Mouse (Mus musculus) liver, adult 2 months (tissue): ENCODE results near the gene Inpp5d. TPM values are rescaled to one million over a fixed set of nuclear protein-coding genes. Genes with fewer than 3 reads are reported as not detected.
A peak's percentile ranks its signal among the peaks of the same experiment; 100 is the strongest.

ENCODE experiments used
- DNase-seq: peaks from one replicate; pipeline ENCODE4 v3.0.0-alpha.2; 2011; ENCODE audit warnings: low read depth, low spot score; ENCODE audit errors: extremely low read depth
- H3K27ac ChIP-seq: fragments of 200-500 bp; replicated peaks from 2 replicates; pipeline ENCODE4 v1.5.1; 2012; ENCODE audit warnings: low read depth, mild to moderate bottlenecking, control low read depth, inconsistent platforms, low read length; ENCODE audit not compliant: insufficient read depth
- H3K27me3 ChIP-seq: fragments of 200-500 bp; 2 replicates; pipeline ENCODE4 v1.6.1; 2012; ENCODE audit warnings: mild to moderate bottlenecking, moderate library complexity, low read length, inconsistent platforms; ENCODE audit not compliant: control insufficient read depth, insufficient read depth
- H3K36me3 ChIP-seq: fragments of 200-500 bp; 2 replicates; pipeline ENCODE4 v1.6.1; 2012; ENCODE audit warnings: low read length, inconsistent platforms; ENCODE audit not compliant: control insufficient read depth, insufficient read depth
- H3K4me1 ChIP-seq: fragments of 200-500 bp; 2 replicates; pipeline ENCODE4 v1.6.1; 2011; ENCODE audit warnings: low read length; ENCODE audit not compliant: control insufficient read depth, insufficient read depth
- H3K4me3 ChIP-seq: fragments of 200-500 bp; 2 replicates; pipeline ENCODE4 v1.5.1; 2011; ENCODE audit warnings: low read depth, mild to moderate bottlenecking, control low read depth, low read length, moderate library complexity; ENCODE audit not compliant: insufficient read depth
- H3K79me2 ChIP-seq: fragments of 200-500 bp; 2 replicates; pipeline ENCODE4 v1.6.1; 2012; ENCODE audit warnings: inconsistent platforms, mild to moderate bottlenecking, low read length, moderate library complexity; ENCODE audit not compliant: control insufficient read depth, insufficient read depth
- H3K9ac ChIP-seq: fragments of 200-500 bp; 2 replicates; pipeline ENCODE4 v1.6.1; 2012; ENCODE audit warnings: low read depth, mild to moderate bottlenecking, control low read depth, inconsistent platforms, low read length
- CTCF ChIP-seq: fragments of 200-500 bp; IDR thresholded peaks from 2 replicates; pipeline ENCODE4 v1.5.1; 2011; ENCODE audit warnings: low read depth, low read length, control low read depth
- POLR2A ChIP-seq: fragments of 200-500 bp; IDR thresholded peaks from 2 replicates; pipeline ENCODE4 v1.6.1; 2011; ENCODE audit warnings: low read length, control low read depth; ENCODE audit not compliant: insufficient read depth; ENCODE audit errors: extremely low read depth
- WGBS: fragments of 180-500 bp; shearing (Covaris S2); methylation state at CpG from one replicate; pipeline ENCODE4 v1.1.7; 2018; 5-methylcytosine and 5-hydroxymethylcytosine counted together
- polyA plus RNA-seq: library from polyadenylated mRNA; depleted of rRNA; stranded (reverse); fragments of >200 nt; gene quantifications from 2 replicates; pipeline ENCODE4 v1.2.3, GENCODE M21; 2012; rRNA removed
- total RNA-seq: library from RNA; depleted of rRNA; stranded (reverse); fragments of >200 nt; gene quantifications from 2 replicates; pipeline ENCODE4 v1.2.3, GENCODE M21; 2014; rRNA removed

Inpp5d gene
- total and polyA plus RNA-seq, 2 experiments, result 3.7 to 7.6 TPM

DNA sequence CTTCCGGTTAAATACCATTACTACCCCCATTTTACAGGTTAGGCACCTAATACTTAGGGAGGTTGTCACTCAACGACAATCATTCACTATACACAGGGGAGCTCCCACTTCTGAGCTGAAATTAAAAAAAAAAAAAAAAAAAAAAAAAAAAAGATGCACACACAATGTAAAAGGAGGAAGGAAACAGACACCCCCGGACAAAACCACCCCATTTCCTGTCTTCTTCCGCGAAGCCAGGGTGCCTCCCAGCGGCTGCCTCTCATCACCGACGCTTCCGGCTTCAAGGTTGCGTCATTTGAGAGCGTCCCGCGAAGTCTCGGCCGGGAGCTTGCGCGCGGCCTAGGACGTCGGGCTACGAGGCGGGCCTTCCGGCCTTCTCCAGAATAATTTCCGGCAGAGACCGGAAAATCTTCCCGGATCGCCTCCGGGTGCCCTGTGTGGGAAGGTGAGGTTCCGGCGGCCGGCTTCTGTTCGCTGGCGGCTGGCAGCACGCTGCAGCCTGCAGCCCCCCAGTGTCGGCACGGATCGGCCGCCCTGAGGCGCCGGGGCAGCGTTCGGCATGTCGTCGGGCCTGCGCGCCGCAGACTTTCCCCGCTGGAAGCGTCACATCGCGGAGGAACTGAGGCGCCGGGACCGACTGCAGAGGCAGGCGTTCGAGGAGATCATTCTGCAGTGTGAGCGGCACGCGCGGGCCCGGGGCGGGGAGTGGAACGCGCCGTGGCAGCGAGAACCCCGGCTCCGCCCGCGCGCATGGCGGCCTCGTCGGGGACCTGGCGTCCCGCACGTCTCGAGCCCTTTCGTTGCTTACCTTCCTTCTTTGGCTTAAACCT, 135.7 kb downstream of the Inpp5d start, which contains the start of gene Atg16l1:
Atg16l1 (plus strand) TSS at position 230 of the 830 bp plus-strand sequence.
- Histone ChIP-seq H3K36me3 (peaks cover 21% of the 10 kb centered on the region), H3K79me2 (peaks cover 21% of the 10 kb centered on the region), H3K27me3 (no peaks in the 10 kb centered on the region), H3K4me3 (peak within 1 kb of the TSS; percentile 97), H3K9ac (peak within 1 kb of the TSS; percentile 99), H3K27ac (peak within 1 kb of the TSS; percentile 80), H3K4me1 (peaks cover 10% of the 10 kb centered on the region)
- WGBS, result 1% methylated on average over 79 of the region's 79 CpGs
- TF ChIP-seq POLR2A (peak; percentile 69; the same call in 1 of the 2 replicates), CTCF (peak; percentile 55)
- DNase-seq, result peak; percentile 87

DNA sequence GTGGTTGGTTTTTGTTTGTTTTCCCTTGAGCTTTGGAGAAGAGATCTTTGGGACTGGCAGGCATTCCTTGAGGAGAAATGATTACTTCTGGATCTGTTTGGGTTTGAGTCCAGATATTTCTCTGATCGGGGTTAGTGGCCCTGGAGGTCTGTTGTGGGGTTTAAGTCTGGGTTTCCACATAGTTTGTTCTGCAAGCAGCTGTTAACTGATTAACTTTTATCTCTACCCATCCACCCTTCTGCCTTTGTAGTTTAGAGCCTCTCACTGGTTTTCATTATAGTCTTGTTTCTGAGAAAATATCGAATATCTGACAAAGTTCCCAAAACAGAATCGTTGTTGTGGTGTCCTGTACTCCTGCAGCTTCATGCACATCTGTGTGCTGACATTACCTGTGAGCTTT, 143.7 kb downstream of the Inpp5d start:
- 19% methylated on average over 3 of the region's 3 CpGs for WGBS
- Histone ChIP-seq H3K27ac (peak overlapping the region; percentile 81), H3K4me1 (peaks cover 15% of the 10 kb centered on the region), H3K9ac (no peak overlapping the region), H3K36me3 (peaks cover 70% of the 10 kb centered on the region), H3K4me3 (no peak overlapping the region), H3K79me2 (peaks cover 3% of the 10 kb centered on the region; the same call in 1 of the 2 replicates), H3K27me3 (no peaks in the 10 kb centered on the region)
- TF ChIP-seq POLR2A, result no peak
- no peak for TF ChIP-seq CTCF
- peak; percentile 82 for DNase-seq

DNA sequence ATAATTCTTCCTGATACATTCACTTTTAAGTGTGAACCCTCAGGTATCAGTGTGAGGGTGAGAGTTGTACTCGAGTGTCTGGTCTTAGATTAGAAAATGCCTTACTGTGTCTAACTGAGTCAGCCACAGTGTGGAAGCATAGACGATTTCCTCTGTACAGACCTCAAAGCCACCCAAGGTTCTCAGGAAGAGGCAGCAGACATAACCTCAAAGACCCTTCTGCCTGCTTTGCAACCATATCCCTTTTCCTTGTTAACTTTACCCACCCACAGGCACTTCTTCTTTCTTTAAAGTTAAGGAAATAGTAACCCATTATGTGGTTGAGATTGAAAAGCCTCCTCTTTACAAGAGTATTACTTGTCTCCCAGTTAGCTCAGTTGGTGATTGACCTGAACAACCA, 145.6 kb downstream of the Inpp5d start:
- H3K4me3 ChIP-seq, result no peak overlapping the region
- no peak overlapping the region for H3K27ac ChIP-seq
- no peaks in the 10 kb centered on the region for H3K27me3 ChIP-seq
- TF ChIP-seq POLR2A, result no peak
- WGBS, result 93% methylated on average over 2 of the region's 2 CpGs
- peaks cover 3% of the 10 kb centered on the region; the same call in 1 of the 2 replicates for H3K79me2 ChIP-seq
- H3K9ac ChIP-seq, result no peak overlapping the region
- no peak for DNase-seq
- peaks cover 64% of the 10 kb centered on the region for H3K36me3 ChIP-seq
- H3K4me1 ChIP-seq, result peaks cover 15% of the 10 kb centered on the region

DNA sequence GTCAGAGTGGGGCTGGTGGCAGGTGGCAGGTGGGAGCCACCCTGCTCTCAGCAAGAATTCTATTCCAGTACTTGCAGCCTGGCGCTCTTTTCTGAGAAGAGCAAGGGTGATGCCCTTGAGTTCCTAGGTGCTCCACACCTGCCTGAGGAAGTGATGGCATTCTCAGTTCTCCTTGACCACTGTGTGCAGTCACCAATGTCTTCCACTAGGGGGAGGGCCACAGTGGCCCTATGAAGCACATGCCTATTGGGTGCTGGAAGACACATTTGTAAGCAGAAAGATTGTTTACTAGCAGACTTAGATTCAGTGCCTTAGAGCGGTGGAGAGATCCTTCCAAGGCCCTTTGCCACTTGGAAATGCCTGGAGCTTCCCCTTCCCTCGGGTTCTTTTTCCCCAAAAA, 146.1 kb downstream of the Inpp5d start:
- Histone ChIP-seq H3K79me2 (peaks cover 3% of the 10 kb centered on the region; the same call in 1 of the 2 replicates), H3K4me3 (no peak overlapping the region), H3K36me3 (peaks cover 63% of the 10 kb centered on the region), H3K27ac (no peak overlapping the region), H3K27me3 (no peaks in the 10 kb centered on the region), H3K9ac (no peak overlapping the region), H3K4me1 (peaks cover 15% of the 10 kb centered on the region)
- DNase-seq, result no peak
- WGBS, result 93% methylated on average over 3 of the region's 3 CpGs
- TF ChIP-seq POLR2A (no peak), CTCF (peak; percentile 75)

DNA sequence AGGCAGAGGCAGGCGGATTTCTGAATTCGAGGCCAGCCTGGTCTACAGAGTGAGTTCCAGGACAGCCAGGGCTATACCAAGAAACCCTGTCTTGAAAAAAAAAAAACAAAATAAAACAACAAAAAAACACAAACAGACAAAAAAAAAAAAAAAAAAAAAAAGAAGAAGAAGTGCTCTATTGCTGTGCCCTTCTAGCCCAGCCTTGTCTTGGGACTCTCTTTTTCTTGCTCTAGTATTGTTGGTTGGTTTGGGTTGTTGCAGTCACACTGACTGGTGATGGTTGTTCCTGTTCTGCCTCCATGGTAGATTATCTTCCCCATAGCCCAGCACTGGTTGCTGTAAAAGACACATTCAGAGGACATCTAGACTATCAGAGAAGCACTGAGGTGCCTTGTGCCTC, 149.2 kb downstream of the Inpp5d start:
- 93% methylated on average over 2 of the region's 2 CpGs for WGBS
- Histone ChIP-seq H3K27ac (no peak overlapping the region), H3K27me3 (no peaks in the 10 kb centered on the region), H3K36me3 (peaks cover 60% of the 10 kb centered on the region), H3K4me3 (no peak overlapping the region), H3K4me1 (peaks cover 14% of the 10 kb centered on the region), H3K9ac (no peak overlapping the region), H3K79me2 (peaks cover 3% of the 10 kb centered on the region; the same call in 1 of the 2 replicates)
- TF ChIP-seq POLR2A (no peak), CTCF (no peak)
- no peak for DNase-seq

Other genes with a start within 250 kb of the Inpp5d start
- gene Kcnj13, start 225.6 kb upstream of the Inpp5d start, total RNA-seq, result not detected in 2 replicates
- not detected in 2 replicates for gene Kcnj13, start 225.6 kb upstream of the Inpp5d start, polyA plus RNA-seq
- gene Snorc, start 150.0 kb upstream of the Inpp5d start, total RNA-seq, result not detected in 2 replicates
- 0.32 TPM in 1 of 2 replicates, not detected in the other for gene Snorc, start 150.0 kb upstream of the Inpp5d start, polyA plus RNA-seq
- 2.6 and 3.0 TPM in 2 replicates for gene Neu2, start 110.4 kb upstream of the Inpp5d start, total RNA-seq
- gene Neu2, start 110.4 kb upstream of the Inpp5d start, polyA plus RNA-seq, result 3.1 and 3.4 TPM in 2 replicates
- gene Ngef, start 46.4 kb upstream of the Inpp5d start, total RNA-seq, result 28.3 and 29.7 TPM in 2 replicates
- 21.5 and 25.1 TPM in 2 replicates for gene Ngef, start 46.4 kb upstream of the Inpp5d start, polyA plus RNA-seq
- gene Atg16l1, start 135.6 kb downstream of the Inpp5d start, total RNA-seq, result 30.5 and 33.2 TPM in 2 replicates
- gene Atg16l1, start 135.6 kb downstream of the Inpp5d start, polyA plus RNA-seq, result 17.6 and 23.1 TPM in 2 replicates
- 0.09 and 0.27 TPM in 2 replicates for gene Sag, start 183.4 kb downstream of the Inpp5d start, total RNA-seq
- gene Sag, start 183.4 kb downstream of the Inpp5d start, polyA plus RNA-seq, result 0.15 TPM in 1 of 2 replicates, not detected in the other
- 12.4 and 14.8 TPM in 2 replicates for gene Dgkd, start 233.0 kb downstream of the Inpp5d start, total RNA-seq
- 7.1 and 9.6 TPM in 2 replicates for gene Dgkd, start 233.0 kb downstream of the Inpp5d start, polyA plus RNA-seq